Mouse (Mus musculus) NIH3T3 (cell line): ENCODE results near the gene Trio.
"Not testable (repeated sequence)": the region's sequence is repeated elsewhere in the genome, so short reads cannot be mapped to it uniquely, and the experiment has no call there.

ENCODE experiments used
- DNase-seq: peaks from one replicate; pipeline ENCODE4 v3.0.0-alpha.2; 2012; ENCODE audit warnings: low read depth

The Trio gene

DNA sequence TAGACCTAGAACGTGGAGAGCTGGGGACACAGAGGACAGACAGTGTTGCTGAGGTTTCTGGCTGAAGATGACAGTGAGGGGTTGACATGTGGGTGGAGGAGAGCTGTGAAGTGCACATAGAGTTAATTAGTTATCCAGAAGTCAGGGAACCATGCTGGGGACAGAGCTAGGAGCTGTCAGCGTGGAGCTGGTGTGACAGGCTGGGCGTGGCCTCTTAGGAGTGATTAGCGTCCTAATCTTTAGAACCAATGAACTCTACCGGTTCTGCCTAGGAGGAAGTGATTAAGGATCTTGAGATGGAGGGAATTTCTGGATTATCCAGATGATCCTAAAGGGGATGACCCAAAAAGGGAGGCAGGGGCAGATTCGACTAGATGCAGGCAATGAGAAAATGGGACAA, 301.9 kb downstream of the Trio start:
- no peak for DNase-seq

DNA sequence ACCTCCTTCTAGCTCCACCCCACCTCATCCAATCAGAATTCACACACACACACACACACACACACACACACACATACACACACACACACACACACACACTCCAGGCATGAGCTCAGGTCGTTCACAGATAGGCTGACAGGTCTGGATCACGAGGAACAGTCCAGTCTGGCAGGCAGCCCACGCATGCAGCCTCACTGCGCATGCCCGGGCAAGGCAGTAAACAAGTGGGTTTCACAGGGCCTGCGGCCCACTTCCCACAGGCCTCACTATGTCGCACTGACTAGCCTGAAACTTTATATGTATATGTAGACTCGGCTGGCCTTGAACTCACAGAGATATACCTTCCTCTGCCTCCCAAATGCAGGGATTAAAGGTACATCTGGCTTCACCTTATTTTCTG, 305.4 kb downstream of the Trio start:
- not testable (repeated sequence) for DNase-seq

DNA sequence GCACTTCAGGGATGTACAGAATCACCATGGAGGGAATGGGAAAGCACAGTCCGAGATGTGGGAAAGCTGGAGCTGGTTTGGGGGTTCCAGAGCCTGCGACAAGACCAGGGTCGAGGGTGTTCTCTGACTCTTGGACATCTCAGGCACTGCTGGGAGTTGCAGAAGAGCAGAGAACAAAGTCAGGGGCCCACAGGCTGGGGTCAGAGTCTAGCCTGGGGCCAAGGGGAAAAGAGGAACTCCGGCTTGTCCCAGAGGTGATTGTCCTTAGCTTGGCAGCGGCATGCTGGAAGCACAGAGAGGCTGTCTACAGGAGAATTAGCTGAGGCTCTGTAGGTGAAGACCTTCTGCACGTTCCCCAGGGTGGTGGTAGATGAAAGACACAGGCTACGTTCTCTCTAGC, 307.0 kb downstream of the Trio start:
- DNase-seq = no peak

DNA sequence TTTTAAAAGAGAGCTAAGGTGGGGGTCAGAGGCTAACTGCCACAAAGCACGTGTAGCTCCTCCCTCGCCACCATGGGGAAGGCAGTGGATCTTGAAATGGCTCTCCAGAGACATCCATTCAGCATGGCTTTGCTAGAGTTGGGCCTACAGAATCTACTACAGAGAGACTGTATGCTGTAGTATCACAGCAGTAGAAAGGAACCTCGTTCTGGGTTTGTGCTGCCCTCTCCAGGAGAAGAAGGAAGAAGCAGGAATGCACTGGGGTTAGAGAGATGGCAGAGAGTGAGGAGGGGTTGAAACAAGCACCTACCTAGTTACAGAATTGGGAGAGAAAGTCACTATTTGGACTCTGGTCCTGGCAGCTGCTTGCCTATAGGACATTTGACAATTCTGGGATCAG, 310.3 kb downstream of the Trio start:
- DNase-seq = peak; percentile 73

DNA sequence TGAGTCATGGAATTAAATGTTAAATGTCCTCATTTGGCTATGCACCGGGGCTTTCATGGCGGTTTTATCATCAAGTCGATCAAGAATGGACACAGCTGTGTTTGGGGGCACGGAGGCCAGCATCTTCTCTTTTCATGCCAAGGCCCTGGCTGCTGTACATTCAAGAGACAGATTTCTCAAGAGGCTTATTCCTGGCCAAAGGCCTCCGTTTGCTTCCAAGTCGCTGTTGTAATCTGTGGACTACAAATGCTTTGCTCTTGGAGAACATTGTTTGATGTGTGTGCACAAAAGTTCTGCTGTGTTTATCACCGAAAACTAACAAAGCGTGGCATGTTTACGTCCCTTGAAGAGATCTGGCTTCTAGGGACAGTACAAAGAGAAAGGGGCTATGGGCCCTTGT, 314.9 kb downstream of the Trio start:
- peak; percentile 60 for DNase-seq

DNA sequence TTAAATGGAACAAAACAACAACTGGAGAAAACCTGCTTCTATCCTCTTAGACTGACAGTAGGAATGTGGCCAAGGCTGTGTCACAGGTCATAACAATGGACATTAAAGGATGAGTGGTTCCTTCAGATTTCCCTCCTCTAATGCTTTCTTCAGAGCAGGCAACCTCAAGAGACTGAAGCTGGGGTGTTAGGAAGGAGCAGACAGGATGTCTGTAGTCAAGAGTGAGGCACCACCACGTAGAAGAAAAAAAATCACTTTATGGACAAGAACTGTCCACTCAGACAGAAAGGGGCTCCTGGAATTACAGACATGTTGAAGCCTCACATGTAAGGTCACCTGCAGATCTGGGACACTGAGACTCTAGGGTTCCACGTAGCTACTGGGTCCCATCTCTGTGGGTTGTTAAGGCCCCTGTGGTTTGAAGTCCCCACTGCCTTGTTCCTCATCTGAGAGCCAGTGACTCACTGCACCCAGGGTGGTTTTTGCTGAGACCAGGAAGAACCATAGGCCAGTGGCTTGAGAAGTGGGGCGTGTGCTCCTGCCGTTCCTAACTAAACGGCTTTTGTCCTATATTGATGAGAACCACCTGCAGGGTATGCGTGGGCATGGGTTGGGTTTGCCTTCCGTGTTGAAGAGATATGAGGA, 316.6 kb downstream of the Trio start:
- DNase-seq = no peak

DNA sequence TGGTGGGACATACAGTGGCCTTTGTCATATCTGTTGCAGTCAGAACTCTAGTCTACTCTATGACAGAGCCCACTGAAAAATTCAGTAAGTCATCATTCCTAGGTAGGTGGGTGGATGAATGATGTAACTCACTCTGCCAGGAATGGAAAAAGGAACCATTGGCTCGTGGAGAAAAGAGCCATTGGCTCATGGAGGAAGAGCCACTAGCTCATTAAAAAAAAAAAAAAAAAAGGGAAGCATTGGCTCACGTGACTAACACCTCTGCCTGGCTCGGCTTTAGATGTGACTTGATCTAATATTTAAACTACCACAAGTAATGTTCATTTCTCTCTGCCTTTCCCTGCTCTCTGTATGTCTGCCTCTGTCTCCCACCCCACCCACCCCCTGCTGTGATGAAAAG, 317.1 kb downstream of the Trio start:
- DNase-seq = no peak

DNA sequence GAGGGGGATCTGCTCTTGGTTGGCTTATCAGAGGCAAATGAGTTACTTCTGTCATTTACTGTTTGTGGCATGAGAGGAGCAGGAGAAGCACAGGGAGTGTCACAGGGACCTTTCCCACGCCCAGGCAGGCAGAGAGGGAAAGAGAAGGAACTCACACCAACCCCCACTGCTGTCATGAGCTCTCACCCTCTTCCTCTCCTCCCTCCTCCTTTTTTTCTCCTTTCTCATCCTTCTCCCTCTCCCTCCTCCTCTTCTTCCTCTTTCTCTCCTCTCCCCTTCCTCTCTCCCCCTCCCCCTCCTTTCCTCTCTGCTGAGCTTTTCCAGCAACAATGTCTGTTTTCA, 322.7 kb downstream of the Trio start:
- no peak for DNase-seq

DNA sequence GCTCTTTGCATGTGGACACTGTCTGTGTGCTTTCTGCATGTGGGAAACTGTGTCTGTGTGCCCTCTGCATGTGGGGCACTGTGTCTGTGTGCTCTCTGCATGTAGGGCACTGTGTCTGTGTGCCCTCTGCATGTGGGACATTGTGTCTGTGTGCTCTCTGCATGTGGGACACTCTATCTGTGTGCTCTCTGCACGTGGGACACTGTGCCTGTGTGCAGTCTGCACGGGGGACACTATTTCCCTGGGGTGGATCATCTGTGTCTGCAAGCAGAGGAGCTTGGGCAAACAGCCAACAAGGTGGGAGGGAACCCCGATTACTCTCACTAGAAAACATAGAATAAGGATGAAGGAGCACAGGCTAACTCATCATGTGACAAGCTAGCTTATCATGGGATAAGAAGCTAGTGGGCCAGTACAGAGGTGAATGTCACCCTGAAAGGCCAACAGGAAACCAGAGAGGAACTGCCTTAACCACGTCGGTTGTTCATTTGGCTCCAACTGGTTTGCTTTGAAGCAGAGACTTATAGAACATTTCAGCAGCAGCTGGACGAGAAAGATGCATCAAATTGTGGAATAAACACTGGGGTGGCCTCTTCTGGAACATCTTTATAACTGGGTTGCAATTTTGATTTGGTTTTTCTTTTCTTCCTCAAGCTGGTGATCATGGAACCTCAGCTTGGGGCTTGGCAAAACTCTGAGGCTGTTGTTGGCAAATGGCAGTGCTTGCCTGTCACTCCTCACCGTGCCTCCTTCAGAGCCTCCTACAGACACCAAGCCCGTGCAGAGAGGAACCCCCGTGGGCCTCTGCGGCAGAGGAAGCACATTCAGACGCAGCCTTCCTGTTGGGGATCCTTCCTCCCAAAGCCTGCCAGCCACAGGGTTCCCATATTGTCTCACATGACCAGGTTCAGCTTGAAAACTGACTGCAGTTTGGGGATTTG, 323.3 kb downstream of the Trio start:
- no peak for DNase-seq

DNA sequence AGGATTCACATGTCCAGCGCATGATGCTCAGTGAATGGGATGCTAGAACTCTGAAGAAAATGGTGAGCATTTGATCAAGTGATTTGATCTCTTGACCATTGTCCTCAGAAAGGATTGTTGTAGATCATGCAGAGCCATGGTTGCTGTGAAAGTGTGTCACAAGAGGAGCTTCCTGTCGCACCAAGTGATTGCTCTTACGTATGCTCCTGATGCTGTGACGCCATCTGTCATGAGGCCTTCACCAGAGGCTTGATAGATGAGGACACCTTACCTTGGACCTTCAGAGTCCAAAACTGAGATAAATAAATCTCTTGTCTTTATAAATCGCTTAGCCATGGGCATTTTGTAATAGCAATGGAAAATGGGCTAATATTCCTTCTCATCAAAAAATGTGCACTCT, 328.0 kb downstream of the Trio start:
- no peak for DNase-seq

DNA sequence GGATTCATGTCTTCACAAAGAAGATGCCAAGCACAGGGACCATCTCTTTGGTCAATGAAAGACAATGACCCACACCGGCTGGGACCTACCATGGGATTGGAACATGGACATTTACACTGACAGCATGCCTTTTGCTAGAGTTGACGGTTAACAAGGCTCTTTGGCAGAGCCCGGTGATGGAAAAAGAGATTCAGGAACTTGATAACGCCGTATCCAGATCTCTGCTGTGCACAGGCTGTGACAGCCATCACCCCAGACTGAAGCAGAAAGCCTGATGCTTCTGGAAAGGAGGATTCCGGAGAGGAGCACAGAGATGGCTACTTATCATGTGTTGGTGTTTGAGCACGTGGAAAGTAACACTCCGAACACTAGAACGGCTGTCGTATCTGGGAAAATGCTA, 332.4 kb downstream of the Trio start:
- DNase-seq = no peak

DNA sequence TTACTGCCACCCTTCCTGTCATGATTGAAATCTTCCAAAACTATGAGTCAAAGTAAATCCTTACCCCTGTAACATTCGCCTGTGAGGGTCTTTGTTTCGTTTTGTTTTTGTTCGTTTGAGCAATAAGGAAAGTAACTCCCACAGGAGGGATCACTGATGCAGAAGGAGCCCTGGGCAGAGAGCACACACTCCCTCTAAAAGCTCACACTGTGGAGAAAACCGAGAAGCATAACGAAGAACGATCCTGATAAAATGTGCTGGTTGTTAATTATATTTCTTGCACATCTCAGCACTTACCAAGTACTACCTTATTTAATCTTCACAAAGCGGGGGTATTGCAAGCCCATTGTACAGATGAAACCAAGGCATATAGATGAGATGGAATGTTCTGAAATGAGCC, 333.5 kb downstream of the Trio start:
- no peak for DNase-seq

DNA sequence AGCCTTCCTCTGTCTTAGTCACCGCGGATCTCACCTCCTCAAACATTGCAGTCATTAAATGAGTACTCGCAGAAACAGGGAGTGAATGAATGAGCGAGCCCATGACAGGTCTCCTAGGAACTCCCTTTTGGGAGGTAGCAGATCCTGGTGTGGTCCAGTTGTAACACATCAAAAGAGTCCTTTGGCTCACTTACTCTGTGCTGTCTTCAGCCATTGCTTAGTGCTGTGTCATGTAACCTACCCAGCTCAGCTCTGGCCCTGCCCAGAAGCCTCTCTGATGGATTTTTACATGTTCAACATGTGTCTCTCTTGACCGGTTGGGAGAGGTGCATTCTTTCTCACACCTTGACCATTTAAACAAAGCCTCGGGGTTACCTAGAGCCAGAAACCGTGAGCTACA, 334.4 kb downstream of the Trio start:
- DNase-seq = no peak

DNA sequence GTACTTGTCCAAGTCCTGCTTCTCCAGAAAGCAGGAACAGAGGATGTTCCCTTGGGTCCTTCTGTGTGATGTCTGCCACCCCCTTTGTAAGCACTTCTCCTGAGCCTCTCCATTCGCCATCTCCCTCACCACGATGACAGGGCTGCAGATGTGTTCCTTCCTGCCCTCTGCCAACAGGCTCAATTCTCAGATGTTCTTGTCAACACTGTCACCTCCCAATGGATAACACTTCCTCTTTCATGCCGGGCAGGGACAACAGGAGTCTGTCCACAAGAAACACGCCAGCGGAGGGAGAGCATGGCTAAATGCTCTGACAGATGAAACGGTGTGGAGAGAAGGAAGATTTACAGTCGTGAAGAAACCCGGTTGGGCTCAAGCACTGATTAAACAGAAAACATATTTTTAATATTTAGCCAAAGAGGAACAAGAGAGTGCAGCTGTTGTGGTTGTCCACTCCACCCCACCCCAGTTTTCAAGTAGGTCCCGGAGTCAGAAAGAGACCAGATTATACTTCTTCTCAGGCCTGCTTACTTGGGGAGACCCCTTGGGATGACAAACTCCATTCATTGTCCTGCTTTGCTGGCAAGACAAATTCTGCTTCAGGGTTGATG, 337.5 kb downstream of the Trio start:
- no peak for DNase-seq

DNA sequence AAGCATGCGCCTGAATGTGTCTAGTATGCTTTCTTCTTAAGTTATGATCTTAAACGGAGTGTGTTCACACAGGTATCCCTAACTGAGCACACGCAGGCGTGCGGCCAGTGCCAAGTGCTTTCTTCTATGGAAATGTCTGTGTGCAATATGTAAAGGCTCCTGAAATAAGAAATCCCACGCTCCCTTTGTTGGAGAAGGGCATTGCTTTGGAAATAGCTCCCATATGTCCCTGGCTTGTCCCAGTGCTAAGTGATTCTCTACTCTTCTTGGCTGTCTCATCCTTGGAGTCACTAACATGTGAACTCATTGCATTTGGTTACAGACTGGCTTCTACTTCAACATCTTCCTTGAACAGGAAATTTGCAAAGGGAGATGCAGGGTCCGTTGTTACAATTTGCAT, 340.8 kb downstream of the Trio start:
- no peak for DNase-seq

DNA sequence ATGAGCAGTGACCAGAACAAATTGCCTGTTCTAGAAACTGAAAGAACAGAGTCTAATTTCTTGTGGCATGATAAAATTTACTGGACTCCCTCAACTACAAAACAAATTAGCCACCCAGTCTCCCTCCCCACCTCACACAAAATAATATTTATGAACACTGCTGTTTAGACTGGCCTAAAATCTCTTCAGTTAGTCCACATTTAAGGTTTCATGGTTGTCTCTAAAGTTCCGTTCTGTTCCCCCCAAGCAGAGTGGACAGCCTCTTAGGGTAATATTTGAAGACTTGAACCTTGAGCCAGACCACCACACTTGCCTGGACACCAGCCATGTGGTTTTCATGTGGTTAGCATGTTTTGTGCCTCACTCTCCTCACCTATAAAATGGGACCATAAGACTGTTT, 342.4 kb downstream of the Trio start:
- DNase-seq = no peak

DNA sequence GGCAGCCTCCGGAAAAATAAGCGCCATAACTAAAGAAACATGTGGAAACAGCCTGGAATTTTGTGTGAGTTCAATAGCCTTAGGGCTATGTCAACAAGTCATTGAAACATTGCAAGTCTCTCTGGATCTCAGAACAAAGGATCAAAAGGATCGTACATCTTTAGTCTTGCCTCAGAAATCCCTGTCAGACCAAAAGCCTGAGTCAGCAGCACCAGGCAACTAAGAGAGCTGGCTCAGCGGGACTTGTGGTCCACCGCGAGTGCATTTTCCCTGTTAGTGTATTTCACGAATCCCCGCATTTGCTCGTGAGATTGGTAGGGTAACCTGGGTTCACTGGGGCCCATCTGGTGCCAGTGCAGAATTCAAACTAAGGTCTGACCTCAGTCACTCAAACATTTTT, 343.0 kb downstream of the Trio start:
- peak; percentile 90 for DNase-seq

DNA sequence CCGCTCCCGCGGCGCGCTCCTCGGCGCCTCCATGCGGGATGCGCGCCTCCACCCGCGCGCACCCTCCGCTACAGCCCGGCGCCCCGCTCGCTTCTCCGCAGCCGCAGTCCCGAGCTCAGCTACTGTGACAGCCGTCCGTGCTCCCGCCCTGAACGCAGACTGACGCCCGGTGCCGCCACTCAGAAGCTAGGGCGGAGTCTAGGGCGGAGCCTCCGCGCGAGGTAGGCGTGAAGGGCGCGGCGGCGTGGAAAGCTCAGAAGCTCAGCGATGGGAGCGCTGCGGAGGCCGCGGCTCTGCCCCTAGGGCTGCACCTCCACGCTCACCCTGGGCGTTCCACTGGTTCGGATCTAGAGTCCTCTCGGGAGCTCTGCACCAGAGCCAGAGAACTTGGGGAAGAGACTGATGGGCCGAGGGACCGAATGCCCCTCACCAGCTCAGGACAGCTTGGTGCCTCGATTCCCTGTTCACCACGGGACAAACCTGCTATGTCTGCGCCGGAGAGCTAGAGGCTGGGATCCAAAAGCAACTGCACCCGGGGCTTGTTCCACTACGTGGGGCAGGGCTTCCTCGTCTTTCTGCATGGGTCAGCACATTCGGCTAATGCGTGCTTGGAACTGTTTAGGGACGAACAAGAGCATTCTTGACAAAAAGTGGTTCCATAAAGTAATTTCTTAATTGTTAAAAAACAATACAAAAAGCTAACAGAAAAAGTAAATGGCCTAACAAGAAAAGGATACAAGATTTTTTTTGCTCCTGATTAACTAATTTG, 344.0 kb downstream of the Trio start, which contains the start of gene Otulinl:
TSS of gene Otulinl (minus strand) at position 161 of the 769 bp plus-strand sequence.
- DNase-seq = peak; percentile 96

DNA sequence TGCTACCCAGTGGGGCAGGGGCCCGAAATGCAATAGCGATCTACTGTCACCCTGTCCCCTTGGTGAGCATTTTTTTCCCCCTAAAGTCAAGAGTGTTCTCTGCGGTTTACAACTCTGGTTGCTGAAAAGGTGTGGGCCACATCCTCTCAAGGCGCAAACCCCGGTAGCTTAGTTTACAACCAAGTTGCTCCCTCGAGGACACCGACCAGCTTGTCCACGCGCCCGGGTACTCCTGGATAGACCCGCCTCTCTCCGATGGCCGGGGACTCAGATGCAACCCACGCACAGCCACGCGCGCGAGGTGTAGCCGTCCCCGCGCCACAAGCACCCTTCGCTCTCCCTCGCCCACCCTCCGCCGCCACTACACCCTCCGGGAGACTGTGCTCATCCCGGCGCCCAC, 344.7 kb downstream of the Trio start:
- no peak for DNase-seq
